Mouse (Mus musculus) liver, adult (tissue): ENCODE measurements around the gene Map3k11.

Experiments
- GATA4 ChIP-seq: IDR thresholded peaks from 2 replicates; pipeline ENCODE4 v1.6.1; 2014; ENCODE audit warnings: mild to moderate bottlenecking, low read length; ENCODE audit not compliant: insufficient replicate concordance

Map3k11 gene

GRCm38 (mm10) chr19:5662310-5662709 is 26.2 kb upstream of the Map3k11 start:
- TF ChIP-seq GATA4 = no peak

DNA sequence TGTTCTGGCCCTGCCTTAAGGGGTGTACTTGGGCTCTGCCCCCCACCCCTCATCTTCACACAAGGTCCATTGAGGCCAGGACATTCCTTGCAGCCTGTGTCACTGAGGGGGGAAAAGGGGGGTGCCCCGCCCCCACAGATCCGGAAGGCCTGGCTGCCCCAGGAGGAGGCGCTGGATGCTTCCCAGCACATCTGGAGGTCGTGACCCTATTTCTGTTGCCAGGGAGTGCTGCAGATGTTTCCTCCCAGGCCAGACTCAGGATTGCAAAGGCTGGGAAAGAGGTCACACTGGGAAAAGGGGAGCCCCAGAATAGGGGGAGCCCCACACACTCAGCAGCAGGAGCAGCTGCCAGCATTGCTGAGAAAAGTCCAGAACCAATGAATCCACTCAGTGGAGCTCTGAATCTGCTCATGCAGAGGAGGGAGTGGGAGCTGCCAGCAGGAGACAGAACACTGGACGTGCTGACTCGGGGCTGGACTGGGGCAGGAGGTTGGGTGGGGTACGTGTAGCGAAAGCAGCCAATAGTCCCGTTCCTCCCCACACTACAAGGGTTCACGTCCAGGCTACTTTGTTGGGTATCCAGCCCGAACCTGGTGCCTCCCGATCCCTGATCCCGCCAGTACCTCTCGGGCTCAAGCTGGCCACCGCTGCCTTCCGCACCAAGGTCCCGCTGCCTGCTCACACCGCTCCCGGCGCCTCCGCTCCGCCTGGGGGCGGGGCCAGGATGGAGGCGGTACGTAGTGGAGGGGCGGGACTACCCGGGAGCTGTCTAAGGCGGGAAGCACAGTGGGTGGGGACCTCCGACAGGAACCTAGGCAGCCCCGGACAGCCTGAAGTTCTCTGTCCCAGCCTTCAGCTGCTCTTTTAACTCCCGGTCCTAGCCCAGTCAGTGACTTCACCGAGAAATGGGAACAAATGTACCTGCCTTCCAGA is 25.3 kb upstream of the Map3k11 start, which contains the start of gene Sipa1:
TSS of gene Sipa1 (minus strand) at position 727 of the 933 bp plus-strand sequence.
- no peak; the same call in 1 of the 2 replicates for TF ChIP-seq GATA4

- TF ChIP-seq GATA4 = no peak
Measured at GRCm38 (mm10) chr19:5664669-5665257, 23.8 kb upstream of the Map3k11 start.

- no peak for TF ChIP-seq GATA4
Measured at GRCm38 (mm10) chr19:5665465-5665864, 23.1 kb upstream of the Map3k11 start.

DNA sequence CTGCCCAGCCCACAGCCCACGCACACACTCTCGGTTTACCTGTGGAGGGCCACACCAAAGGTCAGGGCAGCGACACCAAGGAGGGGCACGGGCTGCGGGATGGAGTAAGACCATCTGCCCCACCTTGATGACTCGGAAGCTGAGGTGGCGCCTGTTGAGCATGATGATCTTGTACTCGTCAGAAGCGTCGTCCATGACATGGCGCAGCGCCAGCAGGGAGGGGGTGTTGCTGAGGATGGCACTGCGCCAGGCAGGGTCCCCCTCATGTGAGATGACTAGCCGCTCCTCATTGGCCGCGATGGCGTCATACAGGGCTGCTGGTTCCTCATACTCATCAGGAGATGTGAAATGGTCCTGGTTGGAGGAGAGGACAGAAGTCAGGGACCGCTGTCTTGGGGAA is 22.2 kb upstream of the Map3k11 start:
- TF ChIP-seq GATA4 = no peak

DNA sequence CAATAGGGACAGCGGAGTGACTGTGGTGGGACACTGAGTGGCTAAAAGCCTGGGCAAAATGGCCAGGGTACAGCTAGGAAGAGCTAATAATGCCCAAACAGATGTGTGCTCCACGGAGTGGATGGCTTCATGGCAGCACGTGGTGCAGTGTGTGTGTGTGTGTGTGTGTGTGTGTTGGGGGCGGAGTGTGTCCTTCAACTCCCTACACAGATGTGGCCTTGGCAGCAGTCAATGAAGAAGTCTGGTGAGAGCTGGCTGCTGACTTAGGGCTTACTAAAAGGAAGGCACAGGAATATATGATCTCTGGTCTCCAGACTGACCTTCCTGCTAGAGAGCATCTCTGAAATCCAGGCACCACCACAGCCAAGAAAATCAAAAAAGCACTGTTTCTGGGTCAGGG is 20.2 kb upstream of the Map3k11 start:
- TF ChIP-seq GATA4 = no peak

DNA sequence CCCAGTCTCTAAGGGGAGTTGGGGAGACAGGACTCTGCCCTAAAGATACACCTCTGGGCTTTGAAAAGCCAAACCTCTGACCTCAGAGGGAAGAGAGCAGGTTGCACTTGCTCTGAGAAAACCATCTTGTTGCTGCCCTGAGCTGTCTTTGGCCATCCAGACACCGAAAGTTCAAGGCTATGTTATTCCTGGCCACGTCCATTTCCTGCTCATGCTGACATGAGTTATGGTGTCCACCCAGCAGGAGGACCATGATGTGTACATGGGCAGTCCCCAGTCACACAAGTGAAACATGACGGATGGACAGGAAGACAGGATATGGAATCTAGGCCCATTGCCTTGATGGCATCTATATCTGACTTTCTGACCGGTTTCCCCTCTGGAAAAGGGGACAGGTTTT is 8.1 kb upstream of the Map3k11 start:
- no peak for TF ChIP-seq GATA4

DNA sequence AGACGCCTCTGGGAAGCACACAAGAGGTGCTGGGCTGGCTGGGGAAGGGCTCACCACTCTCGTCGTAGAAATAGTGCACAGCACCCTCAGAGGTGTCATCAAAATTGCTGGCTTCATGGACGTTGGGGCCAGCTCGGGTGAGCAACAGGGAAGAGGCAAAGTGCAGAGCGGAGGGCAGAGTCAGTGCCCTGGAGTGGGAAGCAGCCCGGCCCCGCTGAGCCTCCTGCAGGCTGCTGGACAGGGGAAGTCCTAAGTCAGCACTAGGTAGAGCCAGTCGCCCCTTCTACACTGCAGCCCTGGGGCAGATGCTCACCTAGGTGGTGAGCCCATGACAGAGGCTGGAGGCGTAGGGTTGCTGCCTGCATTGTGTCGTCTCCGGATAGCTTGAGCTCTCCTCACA is 4.3 kb upstream of the Map3k11 start:
- TF ChIP-seq GATA4 = no peak

GRCm38 (mm10) chr19:5684985-5685384 is 3.6 kb upstream of the Map3k11 start:
- no peak for TF ChIP-seq GATA4

DNA sequence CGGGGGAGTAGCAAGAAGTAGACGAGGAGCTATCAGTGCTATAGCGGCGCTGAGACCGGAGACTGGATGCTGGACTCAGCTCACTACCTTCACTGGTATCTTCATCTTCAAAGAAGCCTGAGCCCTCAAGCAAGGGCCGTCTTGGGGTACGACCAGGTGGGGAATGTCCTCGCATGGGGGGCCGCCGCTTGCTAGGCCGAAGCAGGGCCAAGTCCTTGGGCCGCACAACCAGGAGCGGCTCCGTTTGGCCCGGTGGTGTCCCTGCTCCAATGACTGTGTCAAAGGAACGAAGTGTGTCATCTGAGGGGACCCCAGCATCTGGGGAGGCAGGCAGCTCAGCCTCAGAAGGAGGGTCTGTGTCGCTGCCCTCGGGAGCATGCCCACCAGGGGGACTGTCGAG is 3.1 kb upstream of the Map3k11 start:
- TF ChIP-seq GATA4 = no peak

GRCm38 (mm10) chr19:5685861-5686260 is 2.7 kb upstream of the Map3k11 start:
- no peak for TF ChIP-seq GATA4

- no peak for TF ChIP-seq GATA4
Measured at GRCm38 (mm10) chr19:5686437-5686836, 2.1 kb upstream of the Map3k11 start.

- no peak for TF ChIP-seq GATA4
Measured at GRCm38 (mm10) chr19:5687738-5688137, 804 bp upstream of the Map3k11 start.

- TF ChIP-seq GATA4 = no peak
Measured at GRCm38 (mm10) chr19:5689088-5689428, 516 bp downstream of the Map3k11 start.

- peak; percentile 15; the same call in 1 of the 2 replicates for TF ChIP-seq GATA4
Measured at GRCm38 (mm10) chr19:5689565-5690342, 1.2 kb downstream of the Map3k11 start.

DNA sequence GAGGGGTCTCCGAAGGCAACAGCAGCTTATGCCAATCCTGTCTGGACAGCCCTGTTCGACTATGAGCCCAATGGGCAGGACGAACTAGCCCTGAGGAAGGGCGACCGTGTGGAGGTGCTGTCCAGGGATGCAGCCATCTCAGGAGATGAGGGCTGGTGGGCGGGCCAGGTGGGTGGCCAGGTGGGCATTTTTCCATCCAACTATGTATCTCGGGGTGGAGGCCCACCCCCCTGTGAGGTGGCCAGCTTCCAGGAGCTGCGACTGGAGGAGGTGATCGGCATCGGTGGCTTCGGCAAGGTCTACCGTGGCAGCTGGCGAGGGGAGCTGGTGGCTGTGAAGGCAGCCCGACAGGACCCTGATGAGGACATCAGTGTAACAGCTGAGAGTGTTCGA is 1.8 kb downstream of the Map3k11 start:
- TF ChIP-seq GATA4 = no peak
